Mouse (Mus musculus): ENCODE measurements around the gene Slc12a3. TPM values are rescaled to one million over a fixed set of nuclear protein-coding genes. Genes with fewer than 3 reads are reported as not detected.

Gene Slc12a3
- under 1 TPM in 1 of 2 experiments, not detected in 1; 0.11 TPM for total RNA-seq (2021)

- DNase-seq: no peak
Measured at GRCm38 (mm10) chr8:94328932-94329728, at the start of gene Slc12a3. TSS of gene Slc12a3 (plus strand) at chr8:94329201.

GRCm38 (mm10) chr8:94280001-94280613 lies 48.9 kb upstream of the Slc12a3 start:
- DNase-seq: no peak

- no peak for DNase-seq
Measured at GRCm38 (mm10) chr8:94282453-94282985, 46.5 kb upstream of the Slc12a3 start.

- DNase-seq: no peak
Measured at GRCm38 (mm10) chr8:94284204-94284603, 44.8 kb upstream of the Slc12a3 start.

- DNase-seq: no peak
Measured at GRCm38 (mm10) chr8:94290606-94291005, 38.4 kb upstream of the Slc12a3 start.

- peak; percentile 58 for DNase-seq
Measured at GRCm38 (mm10) chr8:94292072-94292471, 36.9 kb upstream of the Slc12a3 start.

GRCm38 (mm10) chr8:94292626-94293025 lies 36.4 kb upstream of the Slc12a3 start:
- no peak for DNase-seq

- no peak for DNase-seq
Measured at GRCm38 (mm10) chr8:94295687-94296086, 33.3 kb upstream of the Slc12a3 start.

GRCm38 (mm10) chr8:94296312-94296991 lies 32.5 kb upstream of the Slc12a3 start:
- no peak for DNase-seq

- DNase-seq: peak; percentile 15
Measured at GRCm38 (mm10) chr8:94297101-94297500, 31.9 kb upstream of the Slc12a3 start.

GRCm38 (mm10) chr8:94300809-94301208 lies 28.2 kb upstream of the Slc12a3 start:
- no peak for DNase-seq

GRCm38 (mm10) chr8:94304412-94304811 lies 24.6 kb upstream of the Slc12a3 start:
- no peak for DNase-seq

- DNase-seq: peak; percentile 29
Measured at GRCm38 (mm10) chr8:94306989-94307513, 21.9 kb upstream of the Slc12a3 start.

- no peak for DNase-seq
Measured at GRCm38 (mm10) chr8:94307652-94308051, 21.3 kb upstream of the Slc12a3 start.

- DNase-seq: no peak
Measured at GRCm38 (mm10) chr8:94314069-94314468, 14.9 kb upstream of the Slc12a3 start.

- DNase-seq: peak; percentile 71
Measured at GRCm38 (mm10) chr8:94317249-94317648, 11.8 kb upstream of the Slc12a3 start.

GRCm38 (mm10) chr8:94317691-94318090 lies 11.3 kb upstream of the Slc12a3 start:
- DNase-seq: no peak

GRCm38 (mm10) chr8:94320036-94320435 lies 9.0 kb upstream of the Slc12a3 start:
- DNase-seq: no peak

- DNase-seq: no peak
Measured at GRCm38 (mm10) chr8:94322083-94322482, 6.9 kb upstream of the Slc12a3 start.

GRCm38 (mm10) chr8:94323041-94323440 lies 6.0 kb upstream of the Slc12a3 start:
- no peak for DNase-seq

- DNase-seq: no peak
Measured at GRCm38 (mm10) chr8:94324071-94324470, 4.9 kb upstream of the Slc12a3 start.

GRCm38 (mm10) chr8:94326016-94326415 lies 3.0 kb upstream of the Slc12a3 start:
- no peak for DNase-seq

GRCm38 (mm10) chr8:94330733-94331132 lies 1.7 kb downstream of the Slc12a3 start:
- DNase-seq: peak; percentile 59

Measured in heart, postnatal 4 days (tissue).